Mouse (Mus musculus) erythroblast, embryonic 14.5 days (primary cell): ENCODE measurements around the gene Sv2a.

Experiments
- GATA1 ChIP-seq: IDR thresholded peaks from 2 replicates; pipeline ENCODE4 v1.6.1; 2012; ENCODE audit warnings: low read length, inconsistent platforms, mixed read lengths
- TAL1 ChIP-seq: IDR thresholded peaks from 3 replicates; pipeline ENCODE4 v1.6.1; 2012; ENCODE audit warnings: low read length, inconsistent platforms, mixed read lengths

GRCm38 (mm10) chr3:96237335-96237903 is 56.5 kb downstream of the Sv2a start:
- TF ChIP-seq GATA1 (no peak), TAL1 (no peak)
